Mouse (Mus musculus): ENCODE measurements at regions not wholly inside any gene's neighbourhood (a gene's known extent, or its start where the extent isn't known, plus 50 kb on each side); places are given as distances from the start of the nearest gene placed in this dataset.

DNA sequence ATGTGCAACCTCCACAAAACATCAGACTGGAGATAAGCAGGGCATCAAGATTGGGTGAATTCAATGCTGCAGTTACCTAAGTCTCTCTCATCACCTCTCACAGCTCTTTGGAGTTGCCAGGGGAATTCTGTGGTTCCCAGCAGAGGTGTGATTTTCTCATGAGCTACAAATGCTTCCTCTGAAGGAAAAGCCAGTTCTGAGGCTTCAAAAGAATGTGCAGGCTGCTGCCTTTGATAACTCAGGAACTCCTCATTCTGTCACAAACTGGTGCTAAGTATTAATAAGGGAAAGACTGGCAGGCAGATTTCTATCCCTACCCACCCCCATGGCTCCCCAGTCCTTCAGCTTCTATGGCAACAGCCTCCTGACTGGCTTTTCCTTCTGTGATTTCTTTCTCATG lies 243.8 kb upstream of the Gria1 start:
- no peak for ATAC-seq

DNA sequence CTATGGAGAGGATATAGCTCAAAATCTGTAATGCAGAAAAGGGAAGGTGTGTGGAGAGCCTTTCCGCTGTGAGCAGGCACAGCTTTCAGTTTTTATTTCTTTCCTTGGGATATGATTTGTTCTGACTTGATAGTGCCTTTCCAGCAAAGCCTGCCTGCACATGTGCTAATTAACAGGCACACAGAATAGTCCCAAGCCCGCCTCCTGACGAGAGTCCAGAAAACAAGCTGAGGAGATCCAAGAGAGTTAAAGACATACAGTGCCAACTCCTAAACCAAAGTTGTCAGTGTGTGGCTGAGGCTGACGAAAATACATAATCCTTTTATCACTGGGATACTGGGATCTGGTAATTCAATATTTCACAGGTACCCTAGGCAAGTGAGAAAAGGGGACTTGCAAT lies 224.8 kb upstream of the Gria1 start:
- H3K27ac ChIP-seq (ENCODE audit: low read length), result no peak overlapping the region
- TF ChIP-seq EP300 (IDR thresholded peaks at IDR 0.05) (no peak), CTCF (IDR thresholded peaks at IDR 0.05) (no peak)

More for the DNA sequence above, 243.8 kb upstream of the Gria1 start:
- TF ChIP-seq EP300 (IDR thresholded peaks at IDR 0.05) (no peak), CTCF (IDR thresholded peaks at IDR 0.05) (no peak)
- no peaks in the 10 kb centered on the region for H3K36me3 ChIP-seq (ENCODE audit: insufficient read depth, low read length)
- no peak overlapping the region for H3K4me3 ChIP-seq (ENCODE audit: low read depth, low read length)
- DNase-seq (ENCODE audit: low spot score), result no peak
- H3K4me2 ChIP-seq (replicated peaks; ENCODE audit: low read depth, low read length), result no peak overlapping the region
- H3K4me1 ChIP-seq (ENCODE audit: insufficient read depth, low read depth, low read length), result no peaks in the 10 kb centered on the region
- H3K9ac ChIP-seq (replicated peaks; ENCODE audit: low read depth), result no peak overlapping the region
- no peak overlapping the region for H3K27ac ChIP-seq (ENCODE audit: low read length)
- no peaks in the 10 kb centered on the region for H3K9me3 ChIP-seq (ENCODE audit: low read length)
- H3K27me3 ChIP-seq (replicated peaks; ENCODE audit: insufficient read depth, low read length), result no peaks in the 10 kb centered on the region

DNA sequence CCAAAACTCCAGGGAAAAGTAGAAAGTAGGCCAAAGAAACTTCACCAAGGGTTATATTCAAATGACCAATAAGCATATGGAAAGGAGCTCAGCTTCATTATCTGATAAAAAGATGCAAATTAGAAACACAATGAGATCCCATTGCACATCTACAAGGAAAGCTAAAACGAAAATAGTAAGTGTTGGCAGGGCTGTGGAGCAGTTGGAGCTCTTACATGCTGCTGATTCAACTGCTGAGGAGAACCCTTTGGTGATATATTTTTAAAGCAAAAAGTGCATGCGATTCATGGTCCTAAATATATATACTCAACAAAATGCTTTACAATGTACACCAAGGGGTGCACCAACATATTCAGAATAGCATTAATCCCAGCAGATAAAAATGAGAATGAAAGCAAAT lies 218.5 kb upstream of the Gria1 start:
- 63% methylated on average over 2 of the region's 2 CpGs for WGBS
- Histone ChIP-seq H3K4me2 (replicated peaks; ENCODE audit: low read depth, low read length) (no peak overlapping the region), H3K9ac (replicated peaks; ENCODE audit: low read depth) (no peak overlapping the region), H3K36me3 (ENCODE audit: insufficient read depth, low read length) (no peaks in the 10 kb centered on the region), H3K4me1 (ENCODE audit: insufficient read depth, low read depth, low read length) (no peaks in the 10 kb centered on the region), H3K4me3 (ENCODE audit: low read depth, low read length) (no peak overlapping the region), H3K27ac (ENCODE audit: low read length) (no peak overlapping the region), H3K27me3 (replicated peaks; ENCODE audit: insufficient read depth, low read length) (no peaks in the 10 kb centered on the region), H3K9me3 (ENCODE audit: low read length) (no peaks in the 10 kb centered on the region)
- no peak for TF ChIP-seq EP300 (IDR thresholded peaks at IDR 0.05)
- TF ChIP-seq CTCF (IDR thresholded peaks at IDR 0.05), result no peak
- DNase-seq (ENCODE audit: low spot score) (no peak), ATAC-seq (no peak)

More for the DNA sequence above, 224.8 kb upstream of the Gria1 start:
- Histone ChIP-seq H3K9ac (replicated peaks; ENCODE audit: low read depth) (no peak overlapping the region), H3K27me3 (replicated peaks; ENCODE audit: insufficient read depth, low read length) (no peaks in the 10 kb centered on the region), H3K36me3 (ENCODE audit: insufficient read depth, low read length) (no peaks in the 10 kb centered on the region), H3K9me3 (ENCODE audit: low read length) (no peaks in the 10 kb centered on the region), H3K4me1 (ENCODE audit: insufficient read depth, low read depth, low read length) (no peaks in the 10 kb centered on the region), H3K4me3 (ENCODE audit: low read depth, low read length) (no peak overlapping the region), H3K4me2 (replicated peaks; ENCODE audit: low read depth, low read length) (no peak overlapping the region)
- ATAC-seq (no peak), DNase-seq (ENCODE audit: low spot score) (no peak)
- WGBS, result 76% methylated on average over 4 of the region's 4 CpGs

DNA sequence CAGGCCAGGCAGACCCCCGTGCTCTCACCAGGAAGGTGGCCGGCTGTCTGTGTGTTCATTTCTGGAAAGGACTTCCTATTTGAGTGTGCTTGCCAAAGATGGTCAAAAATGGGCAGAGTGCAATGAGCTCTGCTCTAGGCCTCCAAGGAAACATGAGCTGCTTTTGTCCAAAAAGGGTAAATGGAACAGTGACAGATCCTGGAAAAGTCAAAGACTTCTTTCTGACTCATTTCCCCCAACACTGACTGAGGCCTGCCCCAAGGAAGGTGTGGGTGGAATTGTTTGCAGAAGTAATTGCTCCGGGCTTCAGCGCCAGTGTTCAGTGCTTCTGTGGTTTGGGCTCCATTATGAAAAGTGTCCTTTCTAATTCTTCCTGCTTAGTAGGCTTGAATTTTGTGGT lies 203.9 kb upstream of the Gria1 start:
- Histone ChIP-seq H3K4me3 (ENCODE audit: low read depth, low read length) (no peak overlapping the region), H3K27ac (ENCODE audit: low read length) (no peak overlapping the region), H3K9me3 (ENCODE audit: low read length) (no peaks in the 10 kb centered on the region), H3K9ac (replicated peaks; ENCODE audit: low read depth) (no peak overlapping the region), H3K4me1 (ENCODE audit: insufficient read depth, low read depth, low read length) (no peaks in the 10 kb centered on the region), H3K27me3 (replicated peaks; ENCODE audit: insufficient read depth, low read length) (no peaks in the 10 kb centered on the region), H3K36me3 (ENCODE audit: insufficient read depth, low read length) (no peaks in the 10 kb centered on the region), H3K4me2 (replicated peaks; ENCODE audit: low read depth, low read length) (no peak overlapping the region)
- DNase-seq (ENCODE audit: low spot score), result no peak
- whole genome bisulfite sequencing, result 74% methylated on average over 4 of the region's 4 CpGs
- no peak for TF ChIP-seq EP300 (IDR thresholded peaks at IDR 0.05)
- TF ChIP-seq CTCF (IDR thresholded peaks at IDR 0.05), result no peak
- ATAC-seq, result no peak

DNA sequence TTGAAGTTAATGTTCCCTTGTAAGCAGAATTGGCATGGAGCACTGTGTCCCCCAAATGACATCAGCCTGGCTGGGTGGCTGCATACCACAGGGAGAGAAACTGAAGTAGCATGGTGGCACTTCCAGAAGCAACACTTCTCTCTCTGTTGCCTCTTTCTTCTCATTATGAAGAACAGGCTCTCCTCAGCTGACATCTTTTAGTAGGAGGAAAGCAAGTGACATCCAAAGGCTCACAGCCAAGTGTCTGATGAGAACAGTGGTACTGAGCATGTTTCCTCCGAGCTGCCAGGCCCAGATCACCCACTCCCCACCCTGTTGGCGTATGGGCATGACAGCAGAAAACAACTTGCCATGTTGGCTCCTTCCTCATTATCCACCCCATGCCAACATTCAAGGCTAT lies 201.0 kb upstream of the Gria1 start:
- no peaks in the 10 kb centered on the region for H3K27me3 ChIP-seq (replicated peaks; ENCODE audit: insufficient read depth, low read length)
- H3K4me1 ChIP-seq (ENCODE audit: insufficient read depth, low read depth, low read length), result no peaks in the 10 kb centered on the region
- H3K4me3 ChIP-seq (ENCODE audit: low read depth, low read length), result no peak overlapping the region
- H3K9ac ChIP-seq (replicated peaks; ENCODE audit: low read depth), result no peak overlapping the region
- WGBS, result 51% methylated on average over 2 of the region's 2 CpGs
- DNase-seq (ENCODE audit: low spot score), result no peak
- no peak for ATAC-seq
- no peaks in the 10 kb centered on the region; the same call in 1 of the 2 replicates for H3K9me3 ChIP-seq (ENCODE audit: low read length)
- H3K27ac ChIP-seq (ENCODE audit: low read length), result no peak overlapping the region
- H3K4me2 ChIP-seq (replicated peaks; ENCODE audit: low read depth, low read length), result no peak overlapping the region
- H3K36me3 ChIP-seq (ENCODE audit: insufficient read depth, low read length), result no peaks in the 10 kb centered on the region
- TF ChIP-seq EP300 (IDR thresholded peaks at IDR 0.05) (no peak), CTCF (IDR thresholded peaks at IDR 0.05) (no peak)

DNA sequence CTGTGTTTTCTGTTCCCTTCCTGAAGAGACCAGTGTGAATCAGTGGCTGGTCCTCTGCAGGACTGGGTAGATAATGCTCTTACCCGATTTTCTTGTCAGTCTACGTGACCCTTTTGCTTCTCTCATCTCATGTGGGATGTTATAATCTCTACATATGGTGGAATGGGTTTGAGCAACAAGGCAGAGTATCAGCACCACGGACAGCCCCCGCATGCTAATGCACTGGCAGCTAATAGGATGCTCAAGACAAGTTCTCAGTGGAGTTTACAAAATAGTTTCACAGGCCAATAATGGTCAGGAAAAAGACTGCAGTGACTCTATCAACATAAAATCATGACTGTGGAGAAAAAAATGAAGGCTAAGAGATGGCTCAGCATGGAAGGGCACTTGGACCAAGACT lies 199.1 kb upstream of the Gria1 start:
- no peaks in the 10 kb centered on the region; the same call in 1 of the 2 replicates for H3K9me3 ChIP-seq (ENCODE audit: low read length)
- H3K4me3 ChIP-seq (ENCODE audit: low read depth, low read length), result no peak overlapping the region
- DNase-seq (ENCODE audit: low spot score) (peak; percentile 21), ATAC-seq (no peak)
- H3K9ac ChIP-seq (replicated peaks; ENCODE audit: low read depth), result no peak overlapping the region
- H3K36me3 ChIP-seq (ENCODE audit: insufficient read depth, low read length), result no peaks in the 10 kb centered on the region
- H3K4me2 ChIP-seq (replicated peaks; ENCODE audit: low read depth, low read length), result no peak overlapping the region
- no peaks in the 10 kb centered on the region for H3K27me3 ChIP-seq (replicated peaks; ENCODE audit: insufficient read depth, low read length)
- H3K27ac ChIP-seq (ENCODE audit: low read length), result no peak overlapping the region
- TF ChIP-seq CTCF (IDR thresholded peaks at IDR 0.05) (no peak), EP300 (IDR thresholded peaks at IDR 0.05) (no peak)
- WGBS, result 47% methylated on average over 4 of the region's 4 CpGs
- no peaks in the 10 kb centered on the region for H3K4me1 ChIP-seq (ENCODE audit: insufficient read depth, low read depth, low read length)

DNA sequence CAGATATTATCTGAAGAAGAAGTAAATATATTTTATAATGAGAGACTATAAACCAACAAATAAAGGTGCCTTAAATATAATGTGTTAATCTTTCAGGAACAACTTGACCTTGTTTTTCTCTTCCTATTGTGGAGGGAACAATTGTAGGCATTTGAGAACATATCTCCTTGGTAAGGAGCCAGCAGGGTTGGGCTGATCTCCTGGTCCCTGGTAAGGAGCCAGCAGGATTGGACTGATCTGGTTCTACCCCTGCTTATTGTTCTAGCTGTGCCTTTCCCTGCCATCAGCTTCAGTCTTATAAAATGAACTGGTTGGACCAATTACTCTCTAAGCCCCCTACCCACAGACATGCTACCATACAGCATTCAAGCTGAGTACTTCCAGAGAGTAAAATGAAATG lies 187.7 kb upstream of the Gria1 start:
- Histone ChIP-seq H3K27ac (ENCODE audit: low read length) (no peak overlapping the region), H3K36me3 (ENCODE audit: insufficient read depth, low read length) (no peaks in the 10 kb centered on the region), H3K9ac (replicated peaks; ENCODE audit: low read depth) (no peak overlapping the region), H3K4me1 (ENCODE audit: insufficient read depth, low read depth, low read length) (no peaks in the 10 kb centered on the region), H3K27me3 (replicated peaks; ENCODE audit: insufficient read depth, low read length) (no peaks in the 10 kb centered on the region), H3K4me3 (ENCODE audit: low read depth, low read length) (no peak overlapping the region), H3K4me2 (replicated peaks; ENCODE audit: low read depth, low read length) (no peak overlapping the region), H3K9me3 (ENCODE audit: low read length) (no peaks in the 10 kb centered on the region)
- DNase-seq (ENCODE audit: low spot score) (no peak), ATAC-seq (no peak)
- TF ChIP-seq EP300 (IDR thresholded peaks at IDR 0.05) (no peak), CTCF (IDR thresholded peaks at IDR 0.05) (no peak)

All from lung, postnatal 0 days (tissue).